Mouse (Mus musculus) CD4-positive, CD25-positive, alpha-beta regulatory T cell, adult 4 months (primary cell): ENCODE results near the gene Scfd2. TPM values are rescaled to one million over a fixed set of nuclear protein-coding genes. Genes with fewer than 3 reads are reported as not detected.

Experiments
- ATAC-seq: one replicate; pipeline ENCODE4 v1.8.0; 2017
- polyA plus RNA-seq, 2 experiments: library from polyadenylated mRNA; unstranded; fragments of 100-300 nt; shearing (Covaris generic); gene quantifications; one replicate each; pipeline ENCODE4 v1.2.1; 2017

Gene Scfd2
- polyA plus RNA-seq, 2 experiments from 2014 or later = 18.6 to 20.9 TPM

- no peak for ATAC-seq
Observed at GRCm38 (mm10) chr5:74273313-74273712, 258.2 kb downstream of the Scfd2 start.

GRCm38 (mm10) chr5:74267736-74268369, 263.7 kb downstream of the Scfd2 start:
- no peak for ATAC-seq

DNA sequence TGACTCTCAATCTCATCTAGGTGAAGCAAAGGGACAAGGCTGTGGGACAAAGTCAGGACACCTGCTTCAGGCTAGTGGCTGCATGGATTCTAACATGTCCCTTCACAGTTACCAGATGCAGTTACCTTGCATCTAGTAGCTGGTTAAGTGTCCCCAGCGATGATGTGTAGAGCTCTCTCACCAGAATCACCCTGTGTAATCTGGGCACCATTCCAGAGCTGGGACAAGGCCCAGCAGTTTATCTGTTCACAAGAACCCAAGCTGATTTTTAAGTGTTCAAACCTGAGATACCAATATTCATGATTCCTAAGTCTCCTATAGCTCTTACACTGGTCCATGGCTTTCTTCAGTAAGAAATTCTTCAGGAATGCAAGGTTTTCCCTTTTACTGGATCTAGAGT, 264.4 kb downstream of the Scfd2 start:
- no peak for ATAC-seq

DNA sequence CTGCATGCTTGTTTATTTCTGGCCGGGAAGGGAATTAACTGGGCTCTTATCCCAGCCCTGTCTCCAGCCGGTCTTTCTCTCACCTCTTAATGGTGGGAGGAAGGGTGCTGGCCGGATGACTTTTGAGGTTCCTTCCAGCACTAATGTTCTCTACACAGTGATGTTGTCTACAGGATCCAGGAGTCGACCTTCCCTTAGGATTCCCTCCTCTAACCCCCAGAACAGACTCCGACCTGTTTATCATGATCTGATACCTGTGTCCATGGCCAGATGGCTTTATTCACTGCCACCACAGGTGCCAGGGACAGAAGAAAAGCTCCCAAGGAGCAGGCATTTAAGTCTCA, 265.1 kb downstream of the Scfd2 start:
- ATAC-seq = no peak

- ATAC-seq = no peak
Observed at GRCm38 (mm10) chr5:74265601-74266475, 265.7 kb downstream of the Scfd2 start.

- ATAC-seq = no peak
Observed at GRCm38 (mm10) chr5:74265151-74265550, 266.4 kb downstream of the Scfd2 start.

- no peak for ATAC-seq
Observed at GRCm38 (mm10) chr5:74264541-74264940, 267.0 kb downstream of the Scfd2 start.

GRCm38 (mm10) chr5:74261016-74261415, 270.5 kb downstream of the Scfd2 start:
- peak; percentile 42 for ATAC-seq

- ATAC-seq = peak; percentile 88
Observed at GRCm38 (mm10) chr5:74260378-74260809, 271.2 kb downstream of the Scfd2 start.

DNA sequence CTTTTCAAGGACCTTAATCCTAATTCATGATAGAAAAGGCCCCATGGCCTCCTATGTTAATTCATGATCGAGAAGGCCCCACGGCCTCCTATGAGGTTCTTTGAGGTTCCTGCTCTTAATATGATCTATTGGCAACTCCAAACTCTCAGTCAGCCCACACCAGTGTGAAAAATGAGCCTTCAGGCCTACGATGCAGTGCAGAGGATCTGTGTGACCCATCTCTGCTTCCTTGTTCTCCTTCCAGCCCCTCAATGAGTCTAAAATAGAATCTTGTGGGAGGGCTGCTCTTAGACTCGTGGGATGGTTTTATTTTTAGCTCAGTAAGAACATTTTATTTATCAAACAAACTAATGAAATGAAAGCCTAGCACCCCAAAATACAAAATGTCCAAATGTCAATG, 274.9 kb downstream of the Scfd2 start:
- ATAC-seq = no peak

DNA sequence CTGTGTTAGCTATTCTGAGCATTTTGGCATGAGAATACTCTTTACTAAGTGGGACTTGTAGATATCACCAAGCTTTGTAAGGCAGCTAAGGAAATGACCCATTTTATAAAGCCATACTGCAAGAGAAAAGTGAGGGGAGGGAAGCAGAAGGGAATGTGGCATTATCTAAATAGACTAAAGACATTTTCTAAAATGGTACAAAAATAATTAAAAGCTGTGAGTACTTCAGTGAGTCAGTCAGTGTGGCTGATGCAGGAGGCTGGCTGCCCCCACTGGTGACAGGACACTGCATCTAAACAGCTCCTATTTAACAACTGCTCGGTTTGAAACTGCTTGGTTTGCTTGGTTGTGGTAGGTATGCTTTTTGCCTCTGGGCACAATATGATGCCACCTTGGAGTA, 276.6 kb downstream of the Scfd2 start:
- ATAC-seq = no peak

DNA sequence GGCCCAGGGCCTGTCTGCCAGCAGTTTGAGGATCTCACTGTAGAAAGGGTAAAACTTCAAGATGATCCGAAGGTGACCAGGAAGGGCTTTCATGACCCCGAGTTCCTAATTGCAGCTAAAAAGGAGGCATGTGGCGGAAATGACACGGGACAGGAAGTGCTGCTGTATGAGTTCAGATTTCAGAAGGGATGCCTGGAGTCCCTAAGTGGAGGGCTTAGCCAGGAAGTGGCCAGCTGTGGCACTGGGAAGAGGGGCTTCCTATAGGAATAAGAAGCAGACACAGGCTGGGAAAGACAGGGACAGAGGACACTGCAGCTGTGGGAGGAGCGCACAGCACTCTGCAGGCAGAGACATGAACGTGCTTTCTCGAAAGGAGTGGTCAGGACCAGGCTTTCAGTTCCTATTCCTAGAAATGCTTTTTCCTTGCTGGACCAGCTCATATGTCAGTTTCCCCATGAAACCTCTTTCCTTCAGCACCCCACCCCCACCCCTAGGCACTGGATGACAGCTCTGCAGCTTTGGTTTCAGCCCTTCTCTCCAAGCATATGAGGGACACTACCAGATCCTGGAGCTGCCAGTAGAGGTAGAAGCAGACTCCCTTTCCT, 277.7 kb downstream of the Scfd2 start:
- no peak for ATAC-seq

- ATAC-seq = no peak
Observed at GRCm38 (mm10) chr5:74252672-74253286, 278.8 kb downstream of the Scfd2 start.

DNA sequence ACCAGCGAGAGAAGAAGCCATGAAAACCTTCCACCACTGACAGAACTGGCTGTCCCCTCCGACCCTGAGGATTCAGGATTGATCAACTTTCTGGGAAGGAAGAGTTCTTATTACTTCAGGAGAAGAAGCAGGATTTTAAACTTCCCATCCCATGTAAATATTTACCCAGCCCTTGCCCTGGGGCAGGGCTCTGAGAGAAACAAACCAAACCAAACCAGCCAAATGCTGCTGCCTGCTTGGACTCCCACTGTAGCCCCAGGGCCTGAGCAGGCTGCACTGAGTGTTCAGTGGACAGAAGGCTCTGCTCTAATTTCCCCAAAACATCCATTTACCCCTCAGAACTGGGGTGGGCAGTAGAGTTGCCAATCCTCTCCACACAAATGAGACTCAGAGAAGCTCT, 280.6 kb downstream of the Scfd2 start:
- no peak for ATAC-seq

GRCm38 (mm10) chr5:74250308-74250707, 281.3 kb downstream of the Scfd2 start:
- ATAC-seq = no peak

GRCm38 (mm10) chr5:74249794-74250193, 281.8 kb downstream of the Scfd2 start:
- no peak for ATAC-seq

- ATAC-seq = no peak
Observed at GRCm38 (mm10) chr5:74246971-74247370, 284.6 kb downstream of the Scfd2 start.

- no peak for ATAC-seq
Observed at GRCm38 (mm10) chr5:74246453-74246852, 285.1 kb downstream of the Scfd2 start.

- ATAC-seq = no peak
Observed at GRCm38 (mm10) chr5:74245641-74246145, 285.9 kb downstream of the Scfd2 start.

DNA sequence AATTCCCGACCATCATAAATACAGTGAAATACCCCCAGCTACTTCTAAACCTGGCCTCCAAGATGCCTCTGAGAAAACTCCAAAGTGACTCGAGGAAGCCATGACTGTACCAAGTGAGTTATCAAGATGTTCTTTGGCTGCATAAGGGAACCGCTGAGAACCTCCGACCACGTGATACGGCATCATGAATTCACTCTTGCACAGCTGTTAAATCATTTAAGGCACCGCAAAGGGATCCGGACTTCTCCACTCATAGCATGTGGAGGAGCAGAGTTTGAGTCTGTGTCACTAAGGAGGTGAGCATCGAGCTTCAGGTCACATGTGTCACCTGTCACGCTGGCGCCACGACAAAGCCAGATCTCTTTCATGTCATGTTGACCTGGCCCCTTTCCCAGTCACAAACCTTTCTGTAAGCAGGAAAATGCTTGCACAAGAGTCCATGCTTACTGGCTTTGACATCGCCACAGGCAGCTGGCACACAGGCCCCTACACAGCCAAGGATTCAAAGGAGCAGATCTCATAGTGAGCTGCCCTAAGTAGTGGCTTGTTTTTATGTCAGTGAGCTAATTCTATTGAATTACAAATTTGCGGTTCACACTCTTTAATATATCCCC, 287.0 kb downstream of the Scfd2 start:
- ATAC-seq = no peak

- no peak for ATAC-seq
Observed at GRCm38 (mm10) chr5:74242654-74243053, 288.9 kb downstream of the Scfd2 start.

GRCm38 (mm10) chr5:74240926-74241680, 290.5 kb downstream of the Scfd2 start:
- no peak for ATAC-seq
